Mouse (Mus musculus) cortical plate, adult 2 months (tissue): ENCODE measurements around the gene Ate1.

ENCODE experiments used
- CTCF ChIP-seq: fragments of 200-500 bp; IDR thresholded peaks from 2 replicates; pipeline ENCODE4 v1.5.1; 2011; ENCODE audit warnings: mild to moderate bottlenecking, control low read depth, low read length; ENCODE audit not compliant: insufficient read depth; ENCODE audit errors: extremely low read depth
- POLR2A ChIP-seq: fragments of 200-500 bp; IDR thresholded peaks from 2 replicates; pipeline ENCODE4 v1.6.1; 2011; ENCODE audit warnings: mild to moderate bottlenecking, low read length, control low read depth; ENCODE audit not compliant: insufficient read depth; ENCODE audit errors: extremely low read depth

DNA sequence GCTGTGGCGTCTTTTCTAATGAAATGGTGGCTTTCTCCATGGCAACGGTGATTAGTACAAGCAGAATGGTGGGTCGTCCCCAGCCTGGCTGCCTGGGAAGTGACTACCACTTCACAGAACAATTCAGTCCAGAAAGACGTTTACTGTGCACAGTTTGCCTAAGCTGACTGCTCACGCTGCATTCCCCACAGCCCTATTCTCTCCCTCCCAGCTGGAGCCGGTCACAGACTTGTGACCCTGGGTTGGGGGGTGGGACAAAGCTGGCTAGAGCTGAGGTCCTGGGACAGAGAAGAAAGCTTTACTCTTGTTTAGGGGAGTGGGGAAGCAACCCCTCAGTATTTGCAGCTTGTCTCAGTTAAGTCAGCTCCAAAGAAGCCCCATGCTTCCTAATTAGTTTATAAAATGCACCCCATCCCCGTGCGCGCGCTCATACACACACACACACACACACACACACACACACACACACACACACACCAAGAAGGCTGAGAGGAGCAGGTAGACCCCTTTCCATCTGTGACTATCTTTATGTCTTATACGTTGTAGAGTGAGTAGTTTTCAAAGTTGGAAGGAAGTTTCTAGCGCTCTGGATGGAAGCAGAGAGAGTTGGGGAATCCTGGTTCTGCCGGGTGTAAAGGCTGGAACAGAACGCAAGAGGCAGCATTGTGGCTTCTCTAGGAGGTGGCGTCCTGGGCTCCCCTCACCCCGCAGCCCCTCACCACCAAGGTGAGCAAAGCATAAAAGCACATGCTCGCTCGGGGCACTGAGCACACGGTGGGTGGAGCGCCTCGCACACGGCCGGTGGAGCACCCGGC lies 151.1 kb downstream of the Ate1 start:
- TF ChIP-seq POLR2A (no peak), CTCF (no peak)
